ENCODE assay signal across 17 mouse cellular contexts in genomic region chr10:86344654-86345053, GRCm38 (mm10). TPM values are rescaled to one million over a fixed set of nuclear protein-coding genes. Genes with fewer than 3 reads are reported as not detected.
DNase-seq lines count a peak whose midpoint lies in the region; ATAC-seq and TF ChIP-seq lines count a peak whose summit lies in the region.
"Had no signal": no experiment of that assay in that cellular context is flagged by ENCODE, and none has a peak within 500 bp of the region (broad histone marks: within the 10 kb centered on the region; RNA-seq: fewer than 3 reads in every experiment).

No protein-coding gene starts in this region.

- peak in 1 of 2 experiments; percentile 36 for DNase-seq in heart, adult 2 months
- no peak for DNase-seq in heart, embryonic 10.5 days (ENCODE audit: low spot score)
- peak; percentile 69 for DNase-seq in adrenal gland, postnatal 14 days
- no peak for DNase-seq in embryonic facial prominence, embryonic 10.5 days (ENCODE audit: low spot score)
- DNase-seq in lung, postnatal 14 days = peak; percentile 49
- no peak for DNase-seq in layer of hippocampus, adult 11-12 months (ENCODE audit: low spot score)
- no peak for DNase-seq in liver, postnatal 0 days
- DNase-seq: cerebellum, adult 11 months; cerebellum, postnatal 36 days; gastrocnemius, postnatal 10 days; kidney, postnatal 4 days; right cerebral cortex, adult 18-20 months; thymus, postnatal 14 days had no signal

- H3K4me3 ChIP-seq in heart, adult 2 months = no peak overlapping the region
- H3K4me3 ChIP-seq in heart, embryonic 10.5 days = no peak overlapping the region
- no peak overlapping the region for H3K4me3 ChIP-seq in embryonic facial prominence, embryonic 10.5 days
- no peak overlapping the region for H3K4me3 ChIP-seq in liver, postnatal 0 days (ENCODE audit: low read depth, low read length)
- H3K4me3 ChIP-seq: limb, embryonic 13.5 days; midbrain, embryonic 13.5 days; neural tube, embryonic 13.5 days had no signal

- no peaks in the 10 kb centered on the region for H3K9me3 ChIP-seq in heart, embryonic 10.5 days
- no peaks in the 10 kb centered on the region for H3K9me3 ChIP-seq in embryonic facial prominence, embryonic 10.5 days
- H3K9me3 ChIP-seq in liver, postnatal 0 days (ENCODE audit: low read length) = no peaks in the 10 kb centered on the region
- H3K9me3 ChIP-seq: limb, embryonic 13.5 days; midbrain, embryonic 13.5 days; neural tube, embryonic 13.5 days had no signal

- peak overlapping the region; percentile 56 for H3K27ac ChIP-seq in heart, adult 2 months
- no peak overlapping the region for H3K27ac ChIP-seq in heart, embryonic 10.5 days
- H3K27ac ChIP-seq in embryonic facial prominence, embryonic 10.5 days (replicated peaks) = 0 out of 2 replicates have a peak overlapping the region, but pooled peaks have one; percentile 14
- H3K27ac ChIP-seq in liver, postnatal 0 days (ENCODE audit: low read depth) = no peak overlapping the region
- H3K27ac ChIP-seq: limb, embryonic 13.5 days; liver, embryonic 14.5 days; midbrain, embryonic 13.5 days; neural tube, embryonic 13.5 days had no signal

- TF ChIP-seq EP300 in heart, adult 2 months (IDR thresholded peaks at IDR 0.05; ENCODE audit: insufficient read depth, low read depth, low read length) = no peak
- TF ChIP-seq EP300 in liver, postnatal 0 days (IDR thresholded peaks at IDR 0.05; ENCODE audit: low read depth) = no peak

- no peak for TF ChIP-seq POLR2A in heart, adult 2 months (IDR thresholded peaks at IDR 0.05; ENCODE audit: insufficient read depth, low read depth, low read length)

- WGBS in heart, adult 2 months = 58% methylated on average over 6 of the region's 6 CpGs
- WGBS in heart, embryonic 10.5 days = 82% methylated on average over 6 of the region's 6 CpGs
- 74% methylated on average over 6 of the region's 6 CpGs for WGBS in embryonic facial prominence, embryonic 10.5 days
- WGBS in liver, postnatal 0 days (ENCODE audit: insufficient replicate concordance) = 87% methylated on average over 6 of the region's 6 CpGs

- ATAC-seq in liver, postnatal 0 days = no peak
- ATAC-seq: midbrain, embryonic 13.5 days had no signal

- intact Hi-C loops in heart, adult 2 months (cut with DNase I) = loop anchor here (5.0 kb wide), 1 partner anchor 113 kb away; no protein-coding TSS in a partner anchor

- no peak overlapping the region for H3K4me2 ChIP-seq in liver, postnatal 0 days (ENCODE audit: low read depth, low read length)
- H3K4me2 ChIP-seq: limb, embryonic 13.5 days; midbrain, embryonic 13.5 days; neural tube, embryonic 13.5 days had no signal

- peaks cover 38% of the 10 kb centered on the region for H3K36me3 ChIP-seq in heart, adult 2 months (ENCODE audit: control insufficient read depth, insufficient read depth, low read length)
- H3K36me3 ChIP-seq in heart, embryonic 10.5 days = peaks cover 33% of the 10 kb centered on the region
- H3K36me3 ChIP-seq in embryonic facial prominence, embryonic 10.5 days (replicated peaks) = peaks cover 39% of the 10 kb centered on the region
- H3K36me3 ChIP-seq in liver, postnatal 0 days (replicated peaks; ENCODE audit: insufficient read depth, low read length) = no peaks in the 10 kb centered on the region
- H3K36me3 ChIP-seq: midbrain, embryonic 13.5 days had no signal

- TF ChIP-seq CTCF in heart, adult 2 months (IDR thresholded peaks at IDR 0.05) = no peak
- no peak for TF ChIP-seq CTCF in liver, postnatal 0 days (IDR thresholded peaks at IDR 0.05; ENCODE audit: low read depth)

- peaks cover 35% of the 10 kb centered on the region for H3K4me1 ChIP-seq in heart, adult 2 months (ENCODE audit: control insufficient read depth, insufficient read depth, low read length)
- H3K4me1 ChIP-seq in heart, embryonic 10.5 days = peaks cover 51% of the 10 kb centered on the region
- peaks cover 34% of the 10 kb centered on the region for H3K4me1 ChIP-seq in embryonic facial prominence, embryonic 10.5 days
- H3K4me1 ChIP-seq in liver, postnatal 0 days (ENCODE audit: insufficient read depth) = peaks cover 30% of the 10 kb centered on the region

- no peak overlapping the region for H3K9ac ChIP-seq in heart, adult 2 months (ENCODE audit: low read depth, low read length)
- no peak overlapping the region for H3K9ac ChIP-seq in liver, postnatal 0 days (replicated peaks)
- H3K9ac ChIP-seq: limb, embryonic 13.5 days; liver, embryonic 14.5 days; midbrain, embryonic 13.5 days; neural tube, embryonic 13.5 days had no signal

- no peaks in the 10 kb centered on the region for H3K79me2 ChIP-seq in heart, adult 2 months (replicated peaks; ENCODE audit: control insufficient read depth, insufficient read depth, low read length)

- no peaks in the 10 kb centered on the region for H3K27me3 ChIP-seq in heart, adult 2 months (ENCODE audit: control insufficient read depth, insufficient read depth, low read length)
- no peaks in the 10 kb centered on the region; the same call in 1 of the 2 replicates for H3K27me3 ChIP-seq in heart, embryonic 10.5 days (ENCODE audit: insufficient read depth, poor library complexity, severe bottlenecking)
- H3K27me3 ChIP-seq in embryonic facial prominence, embryonic 10.5 days (replicated peaks; ENCODE audit: low read depth, poor library complexity, severe bottlenecking) = no peaks in the 10 kb centered on the region
- no peaks in the 10 kb centered on the region for H3K27me3 ChIP-seq in liver, postnatal 0 days (ENCODE audit: insufficient read depth, low read length)
- H3K27me3 ChIP-seq: limb, embryonic 13.5 days; midbrain, embryonic 13.5 days; neural tube, embryonic 13.5 days had no signal

RNA-seq across cellular contexts. Expression of gene Timp3, which starts 44.5 kb away (rescaled TPM):
- 100 to 1,000 TPM; 154 to 174 TPM for total RNA-seq in heart, adult 2 months (2021)
- 80.2 and 114 TPM in 2 replicates for polyA plus RNA-seq in heart, adult 2 months (2012; rRNA removed)
- 44.7 and 47.2 TPM in 2 replicates for polyA plus RNA-seq in heart, embryonic 10.5 days (2016; fragmentation: Nextera tagmentation; extraction: Ambion mirVana)
- total RNA-seq in adrenal gland, postnatal 14 days (2021) = 283 and 294 TPM in 2 replicates
- 29.4 and 36.3 TPM in 2 replicates for polyA plus RNA-seq in embryonic facial prominence, embryonic 10.5 days (2016; fragmentation: Nextera tagmentation; extraction: Ambion mirVana)
- polyA plus RNA-seq in liver, postnatal 0 days (2015; fragmentation: Nextera tagmentation; extraction: Ambion mirVana) = 6.4 and 7.9 TPM in 2 replicates

Comparison
In these comparisons a context has a peak if more than half of its experiments do, and no peak if none do; other contexts are left out.
1. H3K27ac ChIP-seq: peak in heart, adult 2 months (single experiment) and embryonic facial prominence, embryonic 10.5 days (single experiment); none in heart, embryonic 10.5 days (single experiment) and liver, postnatal 0 days (single experiment).
2. DNase-seq: peak in adrenal gland, postnatal 14 days (single experiment) and lung, postnatal 14 days (single experiment); none in heart, embryonic 10.5 days (single experiment), embryonic facial prominence, embryonic 10.5 days (single experiment), layer of hippocampus, adult 11-12 months (single experiment) and liver, postnatal 0 days (single experiment).